Mouse (Mus musculus): ENCODE results near the gene Olfr418. TPM values are rescaled to one million over a fixed set of nuclear protein-coding genes. Genes with fewer than 3 reads are reported as not detected.
"Not testable (repeated sequence)": the region's sequence is repeated elsewhere in the genome, so short reads cannot be mapped to it uniquely, and the experiment has no call there.

Olfr418 gene
- total RNA-seq (2021) = not detected

GRCm38 (mm10) chr1:173265701-173266100, at the start of gene Olfr418:
Olfr418 (plus strand) TSS chr1:173266001.
- intact Hi-C loops (cut with DNase I) = no loop called here
- DNase-seq (ENCODE audit: extremely low spot score in 1 of 2, low spot score in 2 of 2) = no peak

- no peak for DNase-seq (ENCODE audit: extremely low spot score in 1 of 2, low spot score in 2 of 2)
- intact Hi-C loops (cut with DNase I) = no loop called here
Observed at GRCm38 (mm10) chr1:173216481-173216880, 49.3 kb upstream of the Olfr418 start.

DNA sequence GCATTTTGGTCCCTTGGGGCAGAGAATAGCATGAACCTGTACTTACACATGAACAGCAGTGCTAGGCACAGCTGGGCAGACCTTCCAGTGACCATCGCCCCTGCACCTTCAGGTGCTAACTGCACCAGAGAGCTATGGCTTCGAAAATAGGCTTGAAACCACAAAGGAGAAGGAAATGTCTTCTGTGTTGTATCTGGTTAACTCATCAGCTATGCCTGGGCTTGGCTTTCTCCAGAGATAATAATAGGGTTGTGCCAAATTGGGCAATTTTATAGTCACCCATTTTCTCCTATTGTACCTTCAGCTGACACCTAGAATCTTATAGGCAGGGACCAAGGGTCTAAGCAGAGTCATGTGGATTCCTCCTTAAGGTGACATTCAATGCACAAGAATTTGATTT, 38.7 kb upstream of the Olfr418 start, which contains the start of gene Fcer1a:
Fcer1a (minus strand) TSS at position 134 of the 400 bp plus-strand sequence.
- DNase-seq (ENCODE audit: extremely low spot score in 1 of 2, low spot score in 2 of 2) = no peak
- intact Hi-C loops (cut with DNase I) = no loop called here

DNA sequence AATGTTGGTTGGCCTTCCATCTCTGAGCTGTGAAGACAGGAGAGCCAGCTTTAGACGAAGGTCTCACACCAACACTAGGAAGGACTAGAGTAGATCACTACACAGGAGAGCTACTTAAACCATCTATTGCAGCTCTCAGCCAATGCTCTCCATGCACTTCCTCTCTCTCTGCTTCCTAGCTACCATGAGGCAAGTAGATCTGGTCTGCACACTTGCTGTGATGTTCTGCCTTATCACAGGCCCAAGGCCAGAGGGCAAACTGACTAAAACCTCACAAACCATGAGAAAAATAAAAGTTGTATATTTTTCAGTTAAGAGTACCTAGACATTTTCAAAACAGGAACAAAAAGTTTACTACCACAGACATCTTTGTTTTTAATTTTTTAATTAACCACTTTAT, 28.8 kb upstream of the Olfr418 start:
- intact Hi-C loops (cut with DNase I); DNase-seq (ENCODE audit: extremely low spot score in 1 of 2, low spot score in 2 of 2): not testable (repeated sequence)

DNA sequence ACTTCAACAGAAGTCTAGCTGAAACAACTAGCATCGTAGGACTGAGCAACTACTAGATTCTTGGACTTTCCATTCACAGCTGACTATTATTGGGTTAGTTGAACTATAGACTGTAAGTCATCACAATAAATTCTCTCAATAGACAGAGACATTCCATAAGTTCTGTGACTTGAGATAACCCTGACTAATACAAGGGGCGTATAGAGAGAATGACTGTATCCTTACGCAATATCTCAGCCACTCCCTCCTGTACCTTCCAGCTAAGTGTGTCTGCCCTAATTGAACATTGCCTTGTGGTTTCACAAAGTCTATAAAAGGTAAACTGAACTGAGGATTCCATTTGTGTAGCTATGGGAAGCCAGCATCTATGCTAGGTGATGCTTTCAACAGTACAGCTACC, 15.9 kb upstream of the Olfr418 start:
- no peak for DNase-seq (ENCODE audit: extremely low spot score in 1 of 2, low spot score in 2 of 2)
- intact Hi-C loops (cut with DNase I) = no loop called here

DNA sequence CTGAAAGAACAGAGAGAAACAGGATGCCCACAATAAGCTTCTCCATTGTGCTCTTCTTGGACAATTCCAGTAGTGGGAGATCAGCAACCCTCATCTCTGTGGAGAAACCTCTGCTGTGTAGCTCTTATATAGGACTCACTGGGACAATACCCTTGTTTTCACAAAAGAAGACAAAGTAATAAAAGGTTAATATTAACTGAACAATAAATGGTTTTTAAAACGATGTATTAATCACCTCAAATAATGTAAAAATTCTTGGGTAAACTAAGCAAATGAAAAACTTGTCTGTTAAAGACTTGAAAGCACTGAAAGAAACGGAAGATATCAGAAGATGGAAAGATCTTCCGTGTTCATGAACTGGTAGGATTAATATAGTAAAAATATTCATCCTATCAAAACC, 11.9 kb downstream of the Olfr418 start, which contains the start of gene Mptx2:
Mptx2 (minus strand) TSS at position 101 of the 400 bp plus-strand sequence.
- no peak for DNase-seq (ENCODE audit: extremely low spot score in 1 of 2, low spot score in 2 of 2)
- intact Hi-C loops (cut with DNase I) = no loop called here

DNA sequence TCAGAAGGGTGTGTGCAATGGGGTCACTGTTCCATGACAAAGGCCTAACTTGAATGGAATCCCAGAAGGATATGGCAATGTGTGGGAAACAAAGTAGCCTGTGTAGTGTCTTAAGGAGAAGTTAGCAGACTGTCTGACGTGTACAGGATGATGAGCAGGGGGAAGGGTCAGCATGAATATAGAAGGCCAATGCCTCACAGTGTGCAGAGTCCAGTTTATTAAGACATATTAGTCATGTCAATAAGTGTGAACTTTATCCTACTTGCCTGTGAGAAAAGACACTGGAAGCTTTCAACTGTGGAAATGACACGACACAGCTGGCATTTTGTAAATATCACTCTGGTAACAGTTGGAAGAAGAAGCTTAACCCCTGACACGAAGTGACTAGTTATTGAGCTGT, 37.0 kb downstream of the Olfr418 start:
- intact Hi-C loops (cut with DNase I); DNase-seq (ENCODE audit: extremely low spot score in 1 of 2, low spot score in 2 of 2): not testable (repeated sequence)

- DNase-seq (ENCODE audit: extremely low spot score in 1 of 2, low spot score in 2 of 2); intact Hi-C loops (cut with DNase I): not testable (repeated sequence)
Observed at GRCm38 (mm10) chr1:173313535-173314050, 47.8 kb downstream of the Olfr418 start.

DNA sequence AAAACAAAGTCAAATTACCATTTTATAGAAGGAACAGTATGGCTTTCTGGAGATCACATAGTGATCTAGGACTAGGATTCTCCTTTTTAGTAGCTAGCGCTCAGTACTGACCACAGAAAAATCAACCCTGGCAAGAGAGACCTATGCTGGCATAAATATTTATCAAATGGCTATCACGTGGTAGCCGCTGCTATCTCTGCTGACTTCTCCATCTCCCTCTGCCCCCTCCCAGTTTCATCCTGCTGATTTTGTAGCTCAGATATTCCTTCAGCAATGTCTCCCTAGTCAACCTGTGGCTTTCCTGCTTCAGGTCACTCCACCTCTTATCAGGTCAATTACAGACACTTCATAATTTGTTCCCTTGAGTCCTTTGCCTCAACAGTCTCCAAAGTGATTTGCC, 49.9 kb downstream of the Olfr418 start:
- DNase-seq (ENCODE audit: extremely low spot score in 1 of 2, low spot score in 2 of 2) = no peak
- intact Hi-C loops (cut with DNase I) = no loop called here

- DNase-seq (ENCODE audit: extremely low spot score in 1 of 2, low spot score in 2 of 2) = no peak
- intact Hi-C loops (cut with DNase I) = no loop called here
Observed at GRCm38 (mm10) chr1:173317925-173318477, 52.2 kb downstream of the Olfr418 start.

- intact Hi-C loops (cut with DNase I) = loop anchor here (5.0 kb wide), 1 partner anchor 46 kb away; the partner anchor contains the start of gene Cadm3
- DNase-seq (ENCODE audit: extremely low spot score in 1 of 2, low spot score in 2 of 2) = no peak
Observed at GRCm38 (mm10) chr1:173321593-173322248, 55.9 kb downstream of the Olfr418 start.

GRCm38 (mm10) chr1:173322249-173322627, 56.4 kb downstream of the Olfr418 start:
- intact Hi-C loops (cut with DNase I) = loop anchor here (5.0 kb wide), 1 partner anchor 45 kb away; the partner anchor contains the start of gene Cadm3
- DNase-seq (ENCODE audit: extremely low spot score in 1 of 2, low spot score in 2 of 2) = no peak

Other genes with a start within 250 kb of the Olfr418 start
- not detected for gene Olfr1408, start 128.6 kb upstream of the Olfr418 start, total RNA-seq (2021)
- gene Olfr1406, start 75.4 kb upstream of the Olfr418 start, total RNA-seq (2021) = not detected
- not detected for gene Olfr218, start 68.2 kb upstream of the Olfr418 start, total RNA-seq (2021)
- not detected for gene Olfr1404, start 53.6 kb upstream of the Olfr418 start, total RNA-seq (2021)
- not detected for gene Fcer1a, start 38.8 kb upstream of the Olfr418 start, total RNA-seq (2021)
- not detected for gene Mptx2, start 11.8 kb downstream of the Olfr418 start, total RNA-seq (2021)
- gene Ackr1, start 67.7 kb downstream of the Olfr418 start, total RNA-seq (2021) = 100 to 1,000 TPM; 111 to 129 TPM
- 1 to 10 TPM; 3.7 to 4.9 TPM for gene Aim2, start 84.9 kb downstream of the Olfr418 start, total RNA-seq (2021)
- gene Cadm3, start 101.7 kb downstream of the Olfr418 start, total RNA-seq (2021) = 100 to 1,000 TPM; 503 to 552 TPM
- not detected for gene Ifi206, start 225.0 kb downstream of the Olfr418 start, total RNA-seq (2021)

Data from left cerebral cortex, postnatal 10 days (tissue).